Mouse (Mus musculus): Measurements from ENCODE around the gene Plscr3.
"Not testable (repeated sequence)": the region's sequence is repeated elsewhere in the genome, so short reads cannot be mapped to it uniquely, and the experiment has no call there.

The Plscr3 gene

GRCm38 (mm10) chr11:69828832-69829231 lies 17.3 kb upstream of the Plscr3 start:
- no peak for DNase-seq (ENCODE audit: low spot score in 2 of 2)

GRCm38 (mm10) chr11:69833554-69833953 lies 12.6 kb upstream of the Plscr3 start:
- DNase-seq (ENCODE audit: low spot score in 2 of 2) = no peak

- DNase-seq (ENCODE audit: low spot score in 2 of 2) = peak in 1 of 2 experiments; percentile 30
Observed at GRCm38 (mm10) chr11:69834001-69834549, 12.1 kb upstream of the Plscr3 start.

GRCm38 (mm10) chr11:69835326-69835965 lies 10.7 kb upstream of the Plscr3 start:
- no peak for DNase-seq (ENCODE audit: low spot score in 2 of 2)

GRCm38 (mm10) chr11:69835966-69836335 lies 10.2 kb upstream of the Plscr3 start:
- DNase-seq (ENCODE audit: low spot score in 2 of 2) = no peak

GRCm38 (mm10) chr11:69836703-69837576 lies 9.2 kb upstream of the Plscr3 start:
- peak; percentile 42 to 51 for DNase-seq (ENCODE audit: low spot score in 2 of 2)

GRCm38 (mm10) chr11:69837604-69837951 lies 8.6 kb upstream of the Plscr3 start, which contains the start of gene Nlgn2:
TSS of gene Nlgn2 (minus strand) at chr11:69837784.
- no peak for DNase-seq (ENCODE audit: low spot score in 2 of 2)

- peak; percentile 97 to 99 for DNase-seq (ENCODE audit: low spot score in 2 of 2)
Observed at GRCm38 (mm10) chr11:69837952-69838713, 8.0 kb upstream of the Plscr3 start, which contains the start of gene Tmem256. TSS of gene Tmem256 (plus strand) at chr11:69838514.

GRCm38 (mm10) chr11:69838714-69839104 lies 7.5 kb upstream of the Plscr3 start:
- no peak for DNase-seq (ENCODE audit: low spot score in 2 of 2)

- no peak for DNase-seq (ENCODE audit: low spot score in 2 of 2)
Observed at GRCm38 (mm10) chr11:69846738-69847688, 837 bp downstream of the Plscr3 start.

- no peak for DNase-seq (ENCODE audit: low spot score in 2 of 2)
Observed at GRCm38 (mm10) chr11:69848021-69848420, 1.8 kb downstream of the Plscr3 start.

- DNase-seq (ENCODE audit: low spot score in 2 of 2) = no peak
Observed at GRCm38 (mm10) chr11:69849128-69849527, 3.0 kb downstream of the Plscr3 start.

- DNase-seq (ENCODE audit: low spot score in 2 of 2) = no peak
Observed at GRCm38 (mm10) chr11:69849884-69850283, 3.7 kb downstream of the Plscr3 start.

GRCm38 (mm10) chr11:69850754-69851153 lies 4.6 kb downstream of the Plscr3 start:
- no peak for DNase-seq (ENCODE audit: low spot score in 2 of 2)

- no peak for DNase-seq (ENCODE audit: low spot score in 2 of 2)
Observed at GRCm38 (mm10) chr11:69853994-69854393, 7.8 kb downstream of the Plscr3 start.

GRCm38 (mm10) chr11:69854680-69855079 lies 8.5 kb downstream of the Plscr3 start:
- no peak for DNase-seq (ENCODE audit: low spot score in 2 of 2)

- no peak for DNase-seq (ENCODE audit: low spot score in 2 of 2)
Observed at GRCm38 (mm10) chr11:69855347-69855746, 9.2 kb downstream of the Plscr3 start.

- no peak for DNase-seq (ENCODE audit: low spot score in 2 of 2)
Observed at GRCm38 (mm10) chr11:69858113-69858998, 12.2 kb downstream of the Plscr3 start, which contains the start of gene Tnk1. TSS of gene Tnk1 (minus strand) at chr11:69858730.

- not testable (repeated sequence) for DNase-seq (ENCODE audit: low spot score in 2 of 2)
Observed at GRCm38 (mm10) chr11:69863729-69864128, 17.6 kb downstream of the Plscr3 start.

All from frontal cortex, postnatal 36 days (tissue).